Mouse (Mus musculus) bone marrow macrophage, adult 2 months (primary cell): ENCODE measurements around the gene Glb1l3.

Experiments used
- CTCF ChIP-seq: IDR thresholded peaks from 2 replicates; pipeline ENCODE4 v1.5.1; 2012; ENCODE audit warnings: low read depth, mild to moderate bottlenecking, low read length, moderate library complexity
- POLR2A ChIP-seq: IDR thresholded peaks from 2 replicates; pipeline ENCODE4 v1.6.1; 2012; ENCODE audit warnings: mild to moderate bottlenecking, low read depth, low read length, borderline replicate concordance

GRCm38 (mm10) chr9:26775700-26776099 lies 85.0 kb downstream of the Glb1l3 start:
- TF ChIP-seq POLR2A (no peak), CTCF (no peak)
